In the genomic region with DNA sequence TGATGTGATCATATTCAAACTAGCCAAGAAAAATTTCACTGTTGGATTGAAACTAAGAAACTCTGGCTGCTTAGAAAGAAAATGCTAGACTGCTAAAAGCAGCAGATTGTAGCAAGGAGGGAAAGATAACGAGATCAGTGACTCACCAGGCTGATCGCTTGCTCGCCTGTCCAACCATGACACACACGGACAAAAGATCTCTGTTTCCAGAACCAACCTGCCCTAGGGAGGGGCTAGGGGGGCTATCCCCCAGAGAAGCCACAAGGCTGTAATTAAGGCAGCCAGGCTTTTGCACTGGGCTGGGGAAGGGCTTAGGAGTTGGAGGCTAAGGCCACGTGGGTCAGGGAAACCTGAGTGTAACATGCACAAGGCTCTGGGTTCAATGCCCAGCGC, we compare ENCODE assay signal across 9 mouse cellular contexts. TPM values are rescaled to one million over a fixed set of nuclear protein-coding genes. Genes with fewer than 3 reads are reported as not detected.
A peak's percentile ranks its signal among the peaks of the same experiment; 100 is the strongest.
DNase-seq lines count a peak whose midpoint lies in the region; ATAC-seq and TF ChIP-seq lines count a peak whose summit lies in the region.
"Had no signal": no experiment of that assay in that cellular context is flagged by ENCODE, and none has a peak within 500 bp of the region (broad histone marks: within the 10 kb centered on the region; RNA-seq: fewer than 3 reads in every experiment).

No protein-coding gene starts in this region.

- peak; percentile 67 to 84 for DNase-seq in adrenal gland, adult (ENCODE audit: inconsistent age in 2 of 2, low spot score in 1 of 2)
- no peak for DNase-seq in adrenal gland, postnatal 4 days (ENCODE audit: low spot score in 2 of 2)
- DNase-seq in NIH3T3 (ENCODE audit: low read depth): peak; percentile 92
- peak; percentile 68 for DNase-seq in intestine, embryonic 14.5 days (ENCODE audit: low spot score)
- DNase-seq in B cell, adult 2 months: no peak
- no peak for DNase-seq in ovary, postnatal 10 days (ENCODE audit: low spot score)

- no peak for TF ChIP-seq POLR2A in olfactory bulb, adult 2 months (IDR thresholded peaks at IDR 0.05; ENCODE audit: insufficient read depth, low read depth, low read length)

- H3K9me3 ChIP-seq in forebrain, embryonic 16.5 days (ENCODE audit: control insufficient read depth, low read length): no peaks in the 10 kb centered on the region
- peaks cover 5% of the 10 kb centered on the region; the same call in 1 of the 2 replicates for H3K9me3 ChIP-seq in intestine, embryonic 14.5 days (ENCODE audit: control insufficient read depth, low read length)

- H3K36me3 ChIP-seq in forebrain, embryonic 16.5 days (ENCODE audit: control insufficient read depth, insufficient read depth): peaks cover 12% of the 10 kb centered on the region
- H3K36me3 ChIP-seq in intestine, embryonic 14.5 days (ENCODE audit: control insufficient read depth, insufficient read depth, low read length): peaks cover 33% of the 10 kb centered on the region

- peaks cover 13% of the 10 kb centered on the region for H3K4me1 ChIP-seq in forebrain, embryonic 16.5 days (replicated peaks; ENCODE audit: control insufficient read depth, insufficient read depth, low read length)
- peaks cover 13% of the 10 kb centered on the region for H3K4me1 ChIP-seq in intestine, embryonic 14.5 days (replicated peaks; ENCODE audit: control insufficient read depth, insufficient read depth, low read length)
- peaks cover 20% of the 10 kb centered on the region for H3K4me1 ChIP-seq in olfactory bulb, adult 2 months (ENCODE audit: control insufficient read depth, insufficient read depth, low read length)

- peak overlapping the region; percentile 86 for H3K27ac ChIP-seq in forebrain, embryonic 16.5 days (ENCODE audit: low read length)
- peak overlapping the region; percentile 87 for H3K27ac ChIP-seq in intestine, embryonic 14.5 days (ENCODE audit: low read depth)
- peak overlapping the region; percentile 89 for H3K27ac ChIP-seq in olfactory bulb, adult 2 months (ENCODE audit: insufficient read depth, low read depth, low read length)

- no peak overlapping the region for H3K4me3 ChIP-seq in forebrain, embryonic 16.5 days (replicated peaks; ENCODE audit: low read length)
- no peak overlapping the region for H3K4me3 ChIP-seq in intestine, embryonic 14.5 days (ENCODE audit: low read depth, low read length)
- H3K4me3 ChIP-seq in olfactory bulb, adult 2 months (ENCODE audit: insufficient read depth, low read depth, low read length): no peak overlapping the region
- H3K4me3 ChIP-seq: erythroblast, embryonic 14.5 days had no signal

- no peak for TF ChIP-seq CTCF in olfactory bulb, adult 2 months (IDR thresholded peaks at IDR 0.05; ENCODE audit: insufficient read depth, low read depth, low read length)

- H3K9ac ChIP-seq in forebrain, embryonic 16.5 days (replicated peaks; ENCODE audit: low read depth, low read length): no peak overlapping the region; the same call in 1 of the 2 replicates
- 0 out of 2 replicates have a peak overlapping the region, but pooled peaks have one; percentile 7 for H3K9ac ChIP-seq in intestine, embryonic 14.5 days (ENCODE audit: low read length)

- peak; percentile 61 for ATAC-seq in forebrain, embryonic 16.5 days
- peak; percentile 84 for ATAC-seq in intestine, embryonic 14.5 days (replicated peaks; ENCODE audit: low FRiP score, low TSS enrichment, low read depth)

- peak overlapping the region; percentile 12; the same call in 1 of the 2 replicates for H3K4me2 ChIP-seq in forebrain, embryonic 16.5 days (ENCODE audit: low read length)
- H3K4me2 ChIP-seq in intestine, embryonic 14.5 days (ENCODE audit: low read length): peak overlapping the region; percentile 20; the same call in 1 of the 2 replicates

- no peaks in the 10 kb centered on the region for H3K27me3 ChIP-seq in forebrain, embryonic 16.5 days (replicated peaks; ENCODE audit: control insufficient read depth, insufficient read depth, low read length)
- no peaks in the 10 kb centered on the region for H3K27me3 ChIP-seq in intestine, embryonic 14.5 days (replicated peaks; ENCODE audit: control insufficient read depth, insufficient read depth, low read length)

- 18% methylated on average over 6 of the region's 6 CpGs for WGBS in forebrain, embryonic 16.5 days
- 40% methylated on average over 6 of the region's 6 CpGs for WGBS in intestine, embryonic 14.5 days
- 15% methylated on average over 6 of the region's 6 CpGs for WGBS in olfactory bulb, adult 2 months

RNA-seq across cellular contexts. Expression of gene Dennd2a, which starts 41.9 kb away (rescaled TPM):
- total RNA-seq in adrenal gland, postnatal 4 days (2021): 10 to 100 TPM; 33.5 TPM
- polyA plus RNA-seq in forebrain, embryonic 16.5 days (2015; fragmentation: Nextera tagmentation; extraction: Ambion mirVana): 12.0 and 13.1 TPM in 2 replicates
- polyA plus RNA-seq in intestine, embryonic 14.5 days (2014; fragmentation: Nextera tagmentation; extraction: Ambion mirVana): 18.9 and 21.0 TPM in 2 replicates
- polyA plus RNA-seq in olfactory bulb, adult 2 months (2012; ENCODE audit: insufficient read depth, insufficient read length, low replicate concordance, missing spikeins): not detected in 2 replicates
- polyA plus RNA-seq: erythroblast, embryonic 14.5 days had no signal

RNA-seq across cellular contexts. Expression of gene Adck2, which starts 57.9 kb away (rescaled TPM):
- 10 to 100 TPM; 31.4 to 32.8 TPM for total RNA-seq in adrenal gland, postnatal 4 days (2021)
- 50.3 and 50.5 TPM in 2 replicates for polyA plus RNA-seq in forebrain, embryonic 16.5 days (2015; fragmentation: Nextera tagmentation; extraction: Ambion mirVana)
- 25.0 and 31.6 TPM in 2 replicates for polyA plus RNA-seq in intestine, embryonic 14.5 days (2014; fragmentation: Nextera tagmentation; extraction: Ambion mirVana)
- not detected in 2 replicates for polyA plus RNA-seq in olfactory bulb, adult 2 months (2012; ENCODE audit: insufficient read depth, insufficient read length, low replicate concordance, missing spikeins)

Comparison
In these comparisons a context has a peak if more than half of its experiments do, and no peak if none do; other contexts are left out.
1. DNase-seq: peak in adrenal gland, adult (2 of 2), NIH3T3 (single experiment) and intestine, embryonic 14.5 days (single experiment); none in adrenal gland, postnatal 4 days (0 of 2), B cell, adult 2 months (0 of 2) and ovary, postnatal 10 days (single experiment).
2. RNA of gene Dennd2a, which starts 41.9 kb away (polyA plus RNA-seq): 18.9 to 21.0 TPM in intestine, embryonic 14.5 days and 12.0 to 13.1 TPM in forebrain, embryonic 16.5 days; not detected in olfactory bulb, adult 2 months; every median in the first group is over 10 times any median in the second.
3. RNA of gene Adck2, which starts 57.9 kb away (polyA plus RNA-seq): 50.3 to 50.5 TPM in forebrain, embryonic 16.5 days and 25.0 to 31.6 TPM in intestine, embryonic 14.5 days; not detected in olfactory bulb, adult 2 months; every median in the first group is over 10 times any median in the second.
4. Peak in every context shown above with its lines, with median percentiles within 50 percentile points of each other: H3K27ac ChIP-seq.